Mouse (Mus musculus): ENCODE results near the gene Auts2.

DNA sequence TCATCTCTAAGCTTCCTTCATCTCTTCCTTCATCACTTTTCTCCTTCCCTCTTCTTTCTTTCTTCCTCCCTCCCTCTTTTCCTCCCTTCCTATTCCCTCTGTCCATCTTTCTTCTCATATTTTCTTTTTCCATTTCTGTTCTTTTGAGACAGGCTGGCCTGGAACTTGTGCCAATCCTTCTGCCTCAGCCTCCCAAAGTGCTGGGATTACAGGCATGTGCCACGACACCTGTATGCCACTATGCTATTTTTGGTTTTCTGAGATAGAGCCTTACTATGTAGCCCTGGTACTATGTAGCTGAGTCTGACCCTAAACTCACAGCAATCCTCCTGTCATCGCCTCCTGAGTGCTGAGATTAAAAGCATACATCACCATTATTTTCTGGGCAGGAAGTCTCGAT lies 1023.6 kb downstream of the Auts2 start:
- TF ChIP-seq ZNF384 (IDR thresholded peaks at IDR 0.05; ENCODE audit: low read depth, low read length) (no peak), ZC3H11A (IDR thresholded peaks at IDR 0.05; ENCODE audit: borderline replicate concordance, low read depth, low read length) (no peak), MAFK (IDR thresholded peaks at IDR 0.05; ENCODE audit: insufficient read depth, low read depth, low read length) (no peak), HCFC1 (IDR thresholded peaks at IDR 0.05; ENCODE audit: borderline replicate concordance, insufficient read depth, low read length) (no peak), CHD2 (IDR thresholded peaks at IDR 0.05; ENCODE audit: low read depth, low read length) (no peak)
